Mouse (Mus musculus): ENCODE data around the gene Slc22a23.
A peak's percentile ranks its signal among the peaks of the same experiment; 100 is the strongest.

Slc22a23 gene

DNA sequence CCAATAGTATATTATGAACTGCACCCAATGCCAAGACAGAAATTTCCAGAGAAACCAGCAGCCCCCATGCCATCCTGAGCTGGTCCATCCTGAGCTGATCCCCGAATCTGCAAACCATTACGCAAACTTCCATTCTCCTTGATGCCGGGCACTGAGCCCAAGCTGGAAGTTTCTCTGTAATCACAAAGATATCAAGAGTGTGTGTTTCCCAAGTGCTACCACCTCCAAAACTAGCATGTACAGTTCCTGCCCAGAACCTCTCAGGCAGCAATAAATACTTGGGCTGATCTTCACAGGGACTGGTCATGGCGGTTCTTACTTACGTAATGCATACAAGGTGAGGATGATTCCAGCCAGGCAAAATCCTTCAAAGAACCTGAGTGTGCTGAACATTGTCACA lies 46.3 kb downstream of the Slc22a23 start:
- DNase-seq: no peak

DNA sequence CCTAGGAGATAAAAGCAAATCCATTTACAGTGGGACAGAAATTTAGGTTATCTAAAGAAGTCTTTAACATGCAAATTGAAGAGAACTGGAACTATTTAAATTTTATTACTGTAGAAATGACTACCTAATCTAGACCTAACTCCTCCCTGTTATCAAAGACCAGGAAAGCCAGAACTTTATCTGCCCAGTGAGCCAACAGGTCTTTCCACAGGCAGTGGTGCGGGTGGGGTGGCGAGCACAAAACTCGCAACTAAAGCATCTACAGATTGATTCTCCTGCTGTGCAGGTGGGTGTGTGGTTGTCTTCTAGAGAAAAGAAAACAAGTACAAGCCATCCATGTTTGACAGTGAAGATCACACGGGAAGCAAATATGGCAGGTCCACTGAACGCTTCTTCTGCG lies 46.9 kb downstream of the Slc22a23 start:
- DNase-seq: no peak

DNA sequence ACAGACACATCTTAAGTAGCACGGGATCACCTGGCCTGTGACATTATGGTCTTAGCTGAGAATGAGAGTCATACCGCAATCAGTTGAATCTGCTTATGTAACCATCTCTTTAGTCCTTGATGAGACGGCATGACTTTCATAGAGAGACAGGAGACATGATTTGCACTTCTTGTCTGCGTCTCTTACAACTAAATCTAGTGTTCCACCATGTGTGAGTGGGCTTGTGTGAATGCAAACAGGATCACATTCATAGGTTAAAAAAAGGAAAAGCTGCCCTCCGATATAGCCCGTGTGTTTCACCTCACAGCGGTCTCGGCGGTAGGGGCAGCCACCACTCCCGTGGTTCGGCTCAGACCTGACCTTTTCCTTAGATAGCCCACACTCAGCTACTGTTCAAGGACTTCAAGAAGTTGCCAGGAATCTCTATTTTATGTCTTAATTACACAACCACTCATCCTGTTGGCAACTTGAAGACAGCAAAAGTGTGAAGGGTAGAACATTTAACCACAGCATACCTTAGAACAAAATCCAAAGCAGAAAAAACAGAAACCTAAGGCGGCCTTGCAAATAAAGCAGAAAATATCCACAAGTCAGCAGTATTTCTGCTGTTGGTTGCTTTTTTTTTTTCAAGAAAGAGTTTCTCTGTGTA lies 49.1 kb downstream of the Slc22a23 start:
- no peak for DNase-seq

DNA sequence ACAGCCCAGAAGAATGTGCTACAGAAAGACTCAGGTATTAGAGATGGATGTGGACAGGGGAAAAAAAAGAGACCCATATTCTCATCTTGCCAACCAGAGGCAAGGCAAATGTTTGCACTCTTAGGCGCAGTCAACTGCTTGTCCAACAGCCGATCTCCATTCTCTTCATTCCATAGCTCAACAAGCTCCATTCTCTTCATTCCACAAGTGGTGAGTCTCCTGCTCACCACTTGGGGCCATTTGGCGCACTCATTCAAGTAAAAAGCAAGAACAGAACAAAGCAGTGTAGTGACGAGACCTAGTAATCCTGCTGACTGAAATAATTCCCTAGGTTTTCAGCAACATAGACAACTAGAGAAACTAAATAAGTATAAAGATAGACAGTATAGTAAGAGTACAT lies 50.8 kb downstream of the Slc22a23 start:
- no peak for DNase-seq

DNA sequence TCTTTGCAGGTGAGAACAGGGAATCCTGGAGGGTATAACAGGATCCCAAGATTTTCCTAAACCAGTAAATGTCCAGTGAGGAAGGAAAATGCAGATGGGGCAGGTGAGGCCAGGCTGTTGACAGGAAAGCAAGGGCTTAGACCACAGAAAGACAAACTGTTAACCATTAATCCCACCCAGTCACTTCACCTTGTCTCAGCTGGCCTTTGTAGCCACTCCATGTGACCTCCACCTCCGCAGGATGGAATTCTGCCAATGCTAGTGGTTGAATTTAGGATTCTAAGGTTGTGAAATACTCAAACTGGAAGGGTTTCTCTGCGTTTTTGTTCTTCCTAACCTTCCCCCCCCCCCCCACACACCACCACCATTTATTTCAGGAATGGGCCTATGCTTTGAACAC lies 52.9 kb downstream of the Slc22a23 start:
- no peak for DNase-seq

DNA sequence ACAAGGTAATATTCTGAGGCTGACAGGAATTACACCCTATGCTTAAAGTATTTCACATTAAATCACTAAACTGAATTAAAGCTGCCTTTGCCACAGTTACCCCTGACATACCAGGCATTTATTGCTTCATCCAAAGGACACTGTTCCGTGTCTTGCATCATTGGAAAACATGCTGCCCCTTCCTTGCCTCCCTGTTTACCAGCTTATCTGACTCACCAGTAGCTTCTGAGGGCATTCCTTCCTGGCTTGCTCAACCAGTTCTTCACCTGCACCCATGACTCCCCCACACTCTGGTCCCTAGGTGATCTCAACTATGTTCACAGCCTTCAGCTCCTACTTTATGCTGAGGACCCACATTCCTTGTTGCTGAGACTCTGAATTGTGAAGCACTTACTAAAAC lies 54.6 kb downstream of the Slc22a23 start:
- DNase-seq: no peak

DNA sequence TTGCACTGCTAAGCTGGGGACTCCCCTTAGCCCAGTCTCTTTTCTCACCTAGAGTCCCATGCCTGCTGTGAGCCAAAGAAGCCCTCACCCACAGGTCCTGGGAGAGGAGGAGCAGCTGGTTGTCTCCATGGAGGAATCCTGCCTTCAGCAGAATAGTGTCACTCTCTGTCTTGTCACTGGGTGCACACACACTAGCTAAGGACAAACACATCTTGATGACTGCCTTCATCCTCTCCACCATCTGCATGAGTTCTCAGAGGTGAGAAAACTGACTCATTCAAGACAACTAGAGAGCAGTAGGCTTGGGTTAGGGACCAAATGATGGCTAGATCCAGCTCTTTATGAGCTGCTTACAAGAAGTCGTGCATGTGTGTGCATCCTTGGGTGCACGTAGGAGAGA lies 55.4 kb downstream of the Slc22a23 start:
- DNase-seq: no peak

DNA sequence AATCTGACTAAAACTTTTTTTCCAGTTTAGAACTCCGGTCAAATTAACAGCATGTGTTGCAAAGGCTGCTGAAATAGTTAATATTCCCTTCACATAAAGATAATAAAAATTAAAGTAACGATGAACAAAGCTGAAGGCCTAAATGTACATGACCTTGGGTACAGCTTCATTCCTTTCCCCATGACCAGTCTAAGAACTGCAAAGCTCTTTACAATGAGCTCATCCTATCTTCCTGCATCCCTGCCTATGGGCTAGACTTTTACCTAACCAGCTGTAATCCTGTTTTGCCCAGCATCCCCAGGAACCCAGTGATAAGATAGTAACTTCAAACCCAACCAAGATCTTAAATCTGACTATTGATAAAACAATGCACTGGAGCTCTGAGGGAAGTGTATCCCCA lies 56.9 kb downstream of the Slc22a23 start:
- DNase-seq: no peak

DNA sequence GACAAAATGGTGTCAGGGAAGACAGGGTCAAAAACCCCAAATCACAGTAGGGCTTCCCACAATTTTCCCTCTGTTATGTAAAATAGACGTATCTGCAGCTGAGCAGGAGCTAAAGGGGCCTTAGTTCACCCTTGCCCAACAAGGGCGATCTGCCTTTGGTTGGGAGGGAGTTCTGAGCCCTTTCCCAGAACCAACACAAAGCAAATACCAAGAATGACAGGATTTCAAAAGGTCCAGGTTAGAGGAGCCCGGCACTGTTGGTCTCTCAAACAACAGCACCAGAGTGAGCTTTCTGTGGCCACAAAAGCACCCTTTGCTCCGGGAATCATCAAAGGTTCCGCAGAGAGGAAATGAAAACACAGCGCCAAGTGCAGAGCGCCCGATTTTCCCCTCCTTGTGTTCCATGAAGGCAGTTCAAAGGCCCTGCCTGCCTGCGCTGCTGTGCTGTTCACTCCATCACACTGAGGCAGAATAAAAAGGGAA lies 57.3 kb downstream of the Slc22a23 start:
- DNase-seq: peak; percentile 78

DNA sequence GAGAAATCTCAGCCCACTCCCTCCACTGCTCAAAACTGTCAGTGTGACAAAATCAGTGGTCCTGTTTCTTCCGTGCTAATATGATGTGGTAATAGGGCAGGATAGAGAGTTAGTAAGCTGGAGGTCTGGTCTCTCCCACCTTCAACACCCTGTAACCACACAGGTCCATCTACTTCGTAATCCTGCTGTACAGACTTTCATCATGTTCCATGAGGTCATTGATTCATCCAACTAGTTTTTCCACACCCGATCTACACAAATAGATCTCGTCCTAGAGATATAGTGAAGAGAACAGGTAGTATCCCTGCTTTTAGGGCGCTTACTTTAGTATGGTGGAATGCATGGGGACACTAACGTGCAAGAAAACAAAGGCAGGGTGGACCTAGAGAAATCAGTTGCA lies 63.6 kb downstream of the Slc22a23 start:
- no peak for DNase-seq

DNA sequence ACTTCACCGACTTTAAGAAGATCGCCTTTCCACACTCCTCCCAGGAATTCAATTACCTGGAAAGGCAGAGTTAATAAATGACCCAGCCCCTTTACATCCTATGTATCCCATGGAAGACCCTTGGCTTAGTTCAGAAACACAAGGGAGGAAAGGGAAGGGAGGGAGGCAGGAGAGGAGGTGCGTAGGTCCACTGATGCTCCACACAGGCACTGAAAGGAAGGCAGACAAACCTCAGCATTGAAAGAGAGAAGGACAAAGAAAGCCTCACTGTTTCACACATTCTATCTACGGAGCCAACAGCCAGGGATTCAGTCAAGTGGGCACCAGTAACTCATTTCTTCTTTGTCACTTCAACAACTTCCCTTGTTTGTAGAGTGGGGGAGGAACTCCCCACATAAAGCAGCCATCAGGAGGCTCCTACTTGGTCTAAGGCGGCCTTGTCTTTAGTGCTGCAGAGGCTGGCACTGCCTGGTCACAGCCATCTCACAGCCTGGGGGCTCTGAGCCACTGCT lies 66.2 kb downstream of the Slc22a23 start:
- DNase-seq: no peak

DNA sequence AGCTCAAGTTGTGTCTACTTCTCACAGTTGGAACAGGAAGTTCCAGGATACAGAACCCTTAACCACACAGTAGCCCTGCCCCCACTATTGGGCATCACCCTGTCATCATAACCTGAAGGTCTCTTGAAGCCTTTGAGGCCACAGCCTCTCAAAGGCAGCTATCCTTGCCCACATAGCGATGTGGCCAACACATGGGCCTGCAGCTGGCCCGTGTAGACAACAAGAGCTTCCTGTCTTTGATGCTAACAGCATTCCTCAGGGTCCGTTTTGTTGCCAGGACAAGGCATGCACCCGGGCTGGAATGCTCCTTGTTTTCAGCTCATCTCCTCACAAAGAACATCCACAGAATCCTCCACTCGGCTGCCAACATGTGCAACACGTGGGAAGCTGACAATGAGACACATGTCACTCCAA lies 66.7 kb downstream of the Slc22a23 start:
- peak; percentile 39 for DNase-seq

DNA sequence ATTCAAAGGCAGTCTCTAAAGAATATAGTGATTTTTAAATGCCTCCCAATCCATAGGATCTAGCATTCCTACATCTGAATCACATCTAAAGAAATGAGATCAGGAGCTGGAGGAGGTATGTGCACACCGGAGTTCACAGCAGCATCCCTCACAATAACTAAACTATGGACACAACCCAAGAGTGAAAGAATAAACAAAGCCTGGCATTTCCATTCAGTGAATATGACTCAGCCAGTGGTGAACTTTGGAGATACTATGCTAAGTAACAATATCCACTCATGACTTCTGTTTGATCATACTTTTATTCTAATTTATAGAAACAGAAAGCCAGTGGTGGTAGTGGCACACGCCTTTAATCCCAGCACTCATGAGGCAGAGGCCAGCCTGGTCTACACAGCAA lies 67.4 kb downstream of the Slc22a23 start:
- no peak for DNase-seq

DNA sequence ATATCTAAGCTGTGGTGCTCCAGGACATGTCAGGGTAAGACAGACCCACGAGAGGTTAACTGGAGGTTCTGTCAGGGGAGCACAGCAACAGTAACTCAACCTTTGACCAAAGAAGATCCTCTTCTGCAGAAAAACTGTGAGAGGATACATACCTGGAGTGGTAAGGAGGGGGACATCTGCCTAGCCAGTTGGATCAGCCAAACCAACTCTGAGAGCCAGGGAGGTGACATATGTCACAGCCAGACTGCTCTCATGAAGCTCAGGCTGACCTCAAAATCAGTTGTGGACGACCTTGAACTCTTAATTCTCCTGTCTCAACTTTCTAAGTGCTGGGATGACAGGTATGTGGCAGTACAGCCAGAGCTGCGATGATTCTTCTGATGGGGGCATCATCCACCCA lies 68.0 kb downstream of the Slc22a23 start:
- no peak for DNase-seq

DNA sequence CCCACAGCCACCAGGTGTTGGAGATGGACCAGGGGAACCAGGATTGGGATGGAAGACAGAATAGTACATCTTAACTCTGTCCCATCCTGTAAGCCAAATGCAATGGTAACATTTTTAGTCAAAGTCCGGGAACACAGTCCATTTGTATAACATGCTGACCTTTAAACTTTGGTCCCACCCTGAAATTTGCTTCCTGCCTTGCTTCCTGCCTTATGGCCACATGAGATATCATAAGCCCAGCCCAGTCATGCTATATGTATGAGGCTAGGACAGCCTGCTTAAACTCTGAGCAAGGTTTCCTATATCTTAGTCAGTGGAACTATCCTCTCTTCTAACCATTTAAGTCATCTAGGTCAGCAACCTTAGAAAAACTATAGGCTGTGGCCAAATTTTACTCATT lies 70.1 kb downstream of the Slc22a23 start:
- no peak for DNase-seq

DNA sequence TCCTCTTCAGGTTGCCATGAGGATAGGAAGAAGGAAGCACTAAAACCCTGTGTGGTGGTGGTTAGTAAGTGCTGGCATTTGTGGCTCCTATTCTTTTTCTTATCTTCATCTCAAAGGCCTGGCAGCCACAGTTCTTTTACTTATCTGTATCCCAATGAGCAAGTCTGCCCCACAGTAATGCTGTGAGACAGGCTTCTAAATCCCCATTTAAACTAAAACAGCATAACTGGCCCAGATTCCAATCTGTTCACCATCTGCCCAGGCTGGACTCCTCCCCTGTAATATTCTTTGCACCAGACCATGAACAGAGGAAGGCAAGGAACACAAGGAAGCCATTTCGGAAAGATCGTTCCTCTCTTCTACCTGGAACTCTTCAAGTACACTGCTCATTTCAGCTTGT lies 70.6 kb downstream of the Slc22a23 start:
- DNase-seq: no peak

DNA sequence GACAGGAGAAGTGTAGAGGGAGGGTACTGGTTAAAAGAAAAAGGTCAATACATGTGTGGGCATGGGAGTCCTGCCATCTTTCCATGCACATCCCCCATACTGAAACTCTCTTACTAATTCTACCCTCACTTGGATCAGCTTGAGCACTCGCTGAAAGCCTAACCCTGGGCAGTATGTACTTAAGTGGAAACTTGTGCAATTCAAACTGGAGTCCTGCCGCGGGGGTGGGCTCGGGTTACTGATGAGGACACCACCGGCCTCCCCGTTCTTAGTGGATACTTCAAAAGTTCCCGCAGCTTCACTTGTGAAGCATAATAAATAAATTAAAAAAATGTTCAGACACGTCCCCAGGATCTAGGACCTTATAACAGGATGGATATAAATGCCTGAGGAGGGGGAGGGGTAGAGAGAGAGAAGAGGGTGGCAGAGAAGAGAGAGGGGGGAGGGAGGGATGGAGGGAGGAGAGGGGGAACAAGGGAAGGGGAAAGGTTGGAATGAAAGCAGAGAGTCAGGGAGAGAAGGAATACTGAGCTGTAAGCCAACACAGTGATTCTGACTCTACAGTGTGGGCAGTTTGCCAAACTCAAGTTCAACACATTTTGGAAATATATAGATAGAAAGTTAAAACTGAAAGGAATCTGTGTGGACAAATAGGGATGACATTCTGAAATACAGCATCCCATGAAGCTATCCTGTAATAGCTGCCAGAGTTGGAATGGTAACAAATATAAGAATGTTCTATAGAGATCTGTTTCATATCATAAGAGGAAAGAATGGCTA lies 72.5 kb downstream of the Slc22a23 start:
- peak; percentile 61 for DNase-seq

DNA sequence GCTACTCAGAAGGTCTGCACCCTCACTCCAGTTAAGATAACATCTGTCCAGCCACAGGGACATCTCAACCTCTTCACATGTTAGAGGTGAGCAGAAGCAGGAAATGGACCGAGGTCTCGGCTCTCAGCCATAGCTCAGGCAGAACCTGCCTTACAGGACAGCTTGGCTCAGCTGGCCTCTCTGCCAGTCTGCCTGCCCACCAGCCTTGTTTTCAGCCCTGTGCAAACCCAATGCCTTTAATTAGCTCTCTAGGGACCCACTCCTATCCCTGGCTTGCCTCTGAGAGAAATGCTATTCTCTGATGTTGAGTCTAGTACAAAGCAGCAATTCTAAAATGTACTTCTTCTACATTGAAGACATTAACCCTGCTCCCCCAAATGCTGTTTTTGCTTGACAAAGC lies 73.3 kb downstream of the Slc22a23 start:
- DNase-seq: no peak

DNA sequence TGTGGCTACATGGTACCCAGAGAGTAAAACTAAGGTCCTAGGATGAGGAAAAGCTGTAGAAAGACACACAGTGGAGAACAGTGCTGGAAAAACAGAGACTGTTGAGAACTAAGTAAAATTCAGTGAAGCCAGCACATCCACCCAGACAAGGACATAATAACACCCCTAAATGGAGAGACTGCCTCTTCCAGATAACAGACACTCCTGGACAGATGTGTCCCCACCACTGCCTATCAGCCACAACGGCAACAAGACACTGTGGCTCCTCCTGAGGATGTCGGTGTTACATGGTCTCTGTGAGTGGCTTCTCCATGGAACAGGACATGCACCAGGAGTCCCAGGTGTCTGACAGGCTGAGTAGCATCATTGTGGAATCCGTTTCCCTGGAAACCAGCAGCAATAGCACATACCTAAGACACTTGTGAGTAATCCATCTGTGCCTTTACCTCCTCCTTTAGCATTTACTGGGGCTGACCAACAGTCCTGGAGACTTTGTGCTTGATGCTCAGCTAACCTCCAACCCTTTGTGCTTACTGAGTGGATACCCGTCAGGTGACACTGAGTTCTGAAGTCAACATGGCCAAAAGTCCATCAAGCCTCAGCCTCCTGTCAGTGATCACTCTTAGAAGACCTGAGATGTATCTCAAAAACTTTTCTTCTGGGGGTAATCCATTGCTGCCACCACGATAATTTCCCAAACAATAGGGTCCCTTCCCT lies 73.9 kb downstream of the Slc22a23 start:
- DNase-seq: no peak

DNA sequence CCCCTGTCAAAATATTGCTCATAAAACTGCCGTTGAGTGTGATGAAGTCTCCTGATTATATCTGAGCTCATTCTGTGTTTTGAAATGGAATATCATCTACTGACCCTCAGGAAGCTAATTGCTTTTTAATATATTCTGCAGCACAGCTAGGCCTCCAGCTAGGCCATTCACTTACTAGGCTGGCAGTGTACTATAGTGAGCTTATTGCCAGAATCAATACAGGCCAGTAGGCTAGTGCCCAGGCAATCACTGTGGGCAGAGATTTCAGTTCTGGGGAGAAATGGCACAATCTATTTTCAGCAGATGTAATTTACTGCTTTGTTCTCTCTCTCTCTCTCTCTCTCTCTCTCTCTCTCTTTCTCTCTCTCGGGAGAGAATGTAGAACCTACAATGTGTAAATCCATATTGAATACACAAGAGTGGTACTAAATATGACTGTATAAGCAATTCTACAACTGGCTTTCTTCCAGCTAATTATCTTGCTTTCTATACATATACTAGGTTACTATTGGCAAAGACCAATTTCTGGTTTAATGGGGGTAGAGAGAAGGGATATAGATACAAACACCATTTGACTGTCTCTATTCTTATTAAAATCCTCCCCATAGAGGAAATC lies 75.5 kb downstream of the Slc22a23 start:
- DNase-seq: no peak

DNA sequence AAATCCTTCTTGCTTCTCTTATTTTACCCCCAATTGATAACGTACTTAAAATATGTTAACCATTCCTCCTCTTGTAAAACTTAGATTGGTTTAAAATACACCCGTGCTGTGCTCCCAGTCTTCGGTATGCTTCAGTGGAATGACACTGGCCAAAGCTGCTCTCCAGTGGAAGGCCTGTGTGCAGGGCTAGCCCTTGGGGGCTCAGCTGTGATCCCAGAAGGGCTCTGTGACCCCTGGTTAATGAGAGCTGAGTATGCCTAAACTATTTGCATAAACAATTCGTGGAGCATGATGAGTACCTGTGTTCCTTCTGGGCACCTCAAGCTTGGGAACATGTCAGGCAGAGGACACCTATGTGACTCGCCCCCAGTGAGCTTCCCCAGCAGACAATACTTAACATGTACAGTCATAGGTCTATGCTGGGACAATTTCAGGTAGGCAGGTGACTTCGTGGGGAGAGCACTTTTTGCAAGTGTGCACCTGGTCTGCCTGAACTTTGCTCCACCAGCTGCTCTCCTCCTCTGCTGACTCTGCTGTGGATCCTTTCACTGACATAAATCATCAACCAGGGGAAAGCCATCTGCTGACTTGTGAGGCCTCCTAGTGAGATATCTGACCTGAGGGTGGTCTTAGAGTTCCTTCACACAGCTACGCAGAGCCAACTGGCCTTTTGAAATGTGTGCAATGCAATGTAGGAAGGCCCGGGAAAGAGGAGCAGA lies 77.9 kb downstream of the Slc22a23 start:
- no peak for DNase-seq

DNA sequence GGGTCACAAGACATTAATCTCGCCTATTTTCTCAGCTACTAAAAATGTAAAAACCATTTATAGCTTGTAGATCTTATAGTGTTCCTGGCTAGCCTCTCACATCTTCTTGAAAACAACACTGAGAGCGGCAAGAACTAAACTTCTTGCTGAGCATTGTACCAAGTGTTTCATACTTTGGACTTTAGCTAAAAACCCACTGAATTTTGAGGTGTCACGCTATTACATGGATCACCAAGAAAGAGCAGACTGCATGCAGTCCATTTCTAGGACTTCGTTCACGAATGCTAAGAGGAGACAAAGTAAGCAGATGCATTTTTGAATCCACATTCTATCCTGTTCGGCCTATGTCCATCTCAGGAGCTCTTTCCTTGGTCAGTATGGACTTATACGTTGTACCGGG lies 78.9 kb downstream of the Slc22a23 start:
- DNase-seq: no peak

DNA sequence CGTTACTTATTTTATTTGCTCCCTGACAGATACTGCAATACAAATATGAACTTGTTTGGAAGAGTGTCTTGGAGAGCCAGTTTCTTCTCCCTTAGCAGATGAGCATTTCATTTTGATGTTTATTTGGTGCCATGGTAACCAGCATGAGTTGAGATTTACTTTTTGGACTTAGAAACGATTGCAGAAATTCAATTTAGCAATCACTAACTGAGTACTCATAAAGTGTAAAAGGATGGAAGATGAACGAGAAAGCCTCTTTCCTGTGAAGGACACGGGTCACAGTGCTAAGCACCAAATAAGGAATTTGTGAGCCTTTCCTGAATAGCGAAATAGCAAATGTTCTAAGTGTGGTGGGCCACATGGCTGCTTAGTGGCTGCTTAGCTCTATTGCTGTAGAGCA lies 79.4 kb downstream of the Slc22a23 start:
- no peak for DNase-seq

Measured in embryo, embryonic 11 days (tissue).